Mouse (Mus musculus) small intestine, adult 2 months (tissue): ENCODE results near the gene Hat1. TPM values are rescaled to one million over a fixed set of nuclear protein-coding genes. Genes with fewer than 3 reads are reported as not detected.

Source experiments
- H3K27ac ChIP-seq: fragments of 200-500 bp; 2 replicates; pipeline ENCODE4 v1.5.1; 2012; ENCODE audit warnings: low read depth, low read length, control low read depth, inconsistent platforms; ENCODE audit not compliant: insufficient read depth
- H3K27me3 ChIP-seq: fragments of 200-500 bp; 2 replicates; pipeline ENCODE4 v1.6.1; 2012; ENCODE audit warnings: mild to moderate bottlenecking, moderate library complexity, low read length, inconsistent platforms; ENCODE audit not compliant: control insufficient read depth, insufficient read depth
- H3K36me3 ChIP-seq: fragments of 200-500 bp; 2 replicates; pipeline ENCODE4 v1.6.1; 2012; ENCODE audit warnings: mild to moderate bottlenecking, low read length, control low read depth, inconsistent platforms; ENCODE audit not compliant: control insufficient read depth, insufficient read depth
- H3K4me1 ChIP-seq: fragments of 200-500 bp; 2 replicates; pipeline ENCODE4 v1.6.1; 2012; ENCODE audit warnings: low read length, inconsistent platforms, mixed read lengths; ENCODE audit not compliant: control insufficient read depth, insufficient read depth, insufficient read length
- H3K4me3 ChIP-seq: fragments of 200-500 bp; 2 replicates; pipeline ENCODE4 v1.5.1; 2012; ENCODE audit warnings: low read depth, mild to moderate bottlenecking, control low read depth, inconsistent platforms, low read length, moderate library complexity
- CTCF ChIP-seq: fragments of 200-500 bp; IDR thresholded peaks from 2 replicates; pipeline ENCODE4 v1.5.1; 2012; ENCODE audit warnings: low read depth, mild to moderate bottlenecking, control low read depth, inconsistent platforms, low read length, moderate library complexity, mixed read lengths; ENCODE audit not compliant: insufficient replicate concordance, insufficient read length; ENCODE audit errors: extremely low read depth
- POLR2A ChIP-seq: fragments of 200-500 bp; IDR thresholded peaks from 2 replicates; pipeline ENCODE4 v1.6.1; 2012; ENCODE audit warnings: low read depth, mild to moderate bottlenecking, control low read depth, inconsistent platforms, low read length, moderate library complexity
- WGBS: fragments of 180-500 bp; shearing (Covaris S2); methylation state at CpG from one replicate; pipeline ENCODE4 v1.1.7; 2018; 5-methylcytosine and 5-hydroxymethylcytosine counted together
- polyA plus RNA-seq: library from polyadenylated mRNA; depleted of rRNA; stranded (reverse); fragments of >200 nt; gene quantifications from 2 replicates; pipeline ENCODE4 v1.2.3, GENCODE M21; 2012

Hat1 gene
- polyA plus RNA-seq, 1 experiment: 0.62 TPM

- no peak overlapping the region for H3K27ac ChIP-seq
- 90% methylated on average over 11 of the region's 11 CpGs for WGBS
- TF ChIP-seq CTCF (no peak), POLR2A (no peak)
These were observed 37.6 kb upstream of the Hat1 start for GRCm38 (mm10) chr2:71350904-71351726.

GRCm38 (mm10) chr2:71351727-71351987 lies 37.1 kb upstream of the Hat1 start:
- Histone ChIP-seq H3K27me3 (no peaks in the 10 kb centered on the region), H3K4me1 (no peaks in the 10 kb centered on the region), H3K4me3 (no peak overlapping the region), H3K36me3 (no peaks in the 10 kb centered on the region), H3K27ac (no peak overlapping the region)
- WGBS: 94% methylated on average over 3 of the region's 3 CpGs
- TF ChIP-seq POLR2A (no peak), CTCF (no peak)

More at GRCm38 (mm10) chr2:71350904-71351726, 37.6 kb upstream of the Hat1 start:
- Histone ChIP-seq H3K4me3 (no peak overlapping the region), H3K36me3 (no peaks in the 10 kb centered on the region), H3K4me1 (no peaks in the 10 kb centered on the region), H3K27me3 (no peaks in the 10 kb centered on the region)

GRCm38 (mm10) chr2:71353306-71354054 lies 35.3 kb upstream of the Hat1 start:
- no peak overlapping the region for H3K4me3 ChIP-seq
- TF ChIP-seq POLR2A: no peak
- TF ChIP-seq CTCF: no peak
- no peaks in the 10 kb centered on the region for H3K27me3 ChIP-seq
- no peaks in the 10 kb centered on the region for H3K36me3 ChIP-seq
- H3K4me1 ChIP-seq: no peaks in the 10 kb centered on the region
- H3K27ac ChIP-seq: no peak overlapping the region
- 72% methylated on average over 10 of the region's 10 CpGs for WGBS

GRCm38 (mm10) chr2:71354055-71354425 lies 34.7 kb upstream of the Hat1 start:
- no peaks in the 10 kb centered on the region for H3K4me1 ChIP-seq
- WGBS: 82% methylated on average over 5 of the region's 5 CpGs
- no peak overlapping the region for H3K4me3 ChIP-seq
- no peaks in the 10 kb centered on the region for H3K27me3 ChIP-seq
- TF ChIP-seq POLR2A (no peak), CTCF (no peak)
- H3K36me3 ChIP-seq: no peaks in the 10 kb centered on the region
- no peak overlapping the region for H3K27ac ChIP-seq

GRCm38 (mm10) chr2:71358347-71358746 lies 30.4 kb upstream of the Hat1 start:
- no peaks in the 10 kb centered on the region for H3K27me3 ChIP-seq
- no peak overlapping the region for H3K27ac ChIP-seq
- 95% methylated on average over 5 of the region's 5 CpGs for WGBS
- TF ChIP-seq CTCF (no peak), POLR2A (no peak)
- H3K4me1 ChIP-seq: no peaks in the 10 kb centered on the region
- H3K36me3 ChIP-seq: 0 out of 2 replicates have a peak, but pooled peaks cover 3% of the 10 kb centered on the region
- no peak overlapping the region for H3K4me3 ChIP-seq

- WGBS: 95% methylated on average over 1 of the region's 1 CpGs
- H3K27me3 ChIP-seq: no peaks in the 10 kb centered on the region
- no peak overlapping the region for H3K4me3 ChIP-seq
- no peak for TF ChIP-seq POLR2A
- no peak for TF ChIP-seq CTCF
- no peak overlapping the region for H3K27ac ChIP-seq
- H3K36me3 ChIP-seq: 0 out of 2 replicates have a peak, but pooled peaks cover 3% of the 10 kb centered on the region
- H3K4me1 ChIP-seq: no peaks in the 10 kb centered on the region
These were observed 28.6 kb upstream of the Hat1 start for GRCm38 (mm10) chr2:71360192-71360591.

GRCm38 (mm10) chr2:71366618-71367124 lies 22.1 kb upstream of the Hat1 start:
- TF ChIP-seq POLR2A (no peak), CTCF (no peak)
- Histone ChIP-seq H3K27me3 (no peaks in the 10 kb centered on the region), H3K36me3 (0 out of 2 replicates have a peak, but pooled peaks cover 2% of the 10 kb centered on the region), H3K27ac (0 out of 2 replicates have a peak overlapping the region, but pooled peaks have one; percentile 12), H3K4me3 (peak overlapping the region; percentile 77), H3K4me1 (0 out of 2 replicates have a peak, but pooled peaks cover 2% of the 10 kb centered on the region)
- WGBS: 2% methylated on average over 9 of the region's 9 CpGs
